Mouse (Mus musculus) liver (tissue): ENCODE results near the gene Gsk3a.

Experiments
- DNase-seq: peaks from one replicate; pipeline ENCODE4 v3.0.0-alpha.2; 2020; ENCODE audit warnings: mixed read lengths

The Gsk3a gene

GRCm38 (mm10) chr7:25237249-25238014, at the start of gene Gsk3a:
Gene Gsk3a (minus strand): TSS chr7:25237851.
- peak; percentile 97 for DNase-seq

- no peak for DNase-seq
Observed at GRCm38 (mm10) chr7:25286989-25287388, 49.3 kb upstream of the Gsk3a start.

DNA sequence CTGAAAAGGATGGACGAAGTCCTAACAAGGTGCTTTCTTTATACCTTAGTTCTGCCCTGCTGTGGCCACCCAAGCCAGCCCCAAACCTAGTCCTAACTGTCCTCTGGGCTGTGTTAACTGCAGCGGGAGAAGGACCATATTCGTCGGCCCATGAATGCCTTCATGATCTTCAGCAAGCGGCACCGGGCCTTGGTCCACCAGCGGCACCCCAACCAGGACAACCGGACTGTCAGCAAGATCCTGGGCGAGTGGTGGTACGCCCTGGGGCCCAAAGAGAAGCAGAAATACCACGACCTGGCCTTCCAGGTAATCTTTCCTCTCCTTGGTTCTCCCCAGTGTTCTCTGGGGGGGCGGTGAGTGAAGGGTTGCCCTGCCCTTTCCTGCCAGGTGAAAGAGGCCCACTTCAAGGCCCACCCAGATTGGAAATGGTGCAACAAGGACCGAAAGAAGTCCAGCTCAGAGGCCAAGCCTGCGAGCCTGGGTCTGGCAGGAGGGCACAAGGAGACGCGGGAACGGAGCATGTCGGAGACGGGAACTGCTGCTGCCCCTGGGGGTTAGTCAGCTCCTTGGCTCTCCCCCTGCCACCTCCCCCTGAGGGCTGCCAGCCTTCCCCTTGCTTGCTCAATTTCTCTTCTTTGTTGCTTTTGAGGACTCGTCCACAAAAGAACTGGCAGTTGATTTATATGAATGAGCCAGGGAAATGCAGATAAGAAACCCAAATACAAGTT, 48.0 kb upstream of the Gsk3a start:
- no peak for DNase-seq

DNA sequence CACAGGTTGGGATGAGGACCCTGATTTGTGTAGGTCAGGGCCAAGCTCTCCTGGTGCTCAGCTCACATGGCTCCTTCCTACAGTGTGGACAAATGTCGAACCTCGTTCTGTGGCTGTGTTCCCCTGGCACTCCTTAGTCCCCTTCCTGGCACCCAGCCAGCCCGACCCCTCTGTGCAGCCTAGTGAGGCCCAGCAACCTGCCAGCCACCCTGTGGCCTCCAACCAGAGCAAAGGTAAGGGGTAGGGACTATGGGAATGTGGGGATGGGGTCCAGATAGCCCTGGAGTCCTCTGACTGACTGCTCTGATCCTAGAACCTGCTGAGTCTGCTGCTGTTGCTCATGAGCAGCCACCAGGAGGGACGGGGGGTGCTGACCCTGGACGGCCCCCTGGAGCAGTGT, 47.1 kb upstream of the Gsk3a start:
- no peak for DNase-seq

DNA sequence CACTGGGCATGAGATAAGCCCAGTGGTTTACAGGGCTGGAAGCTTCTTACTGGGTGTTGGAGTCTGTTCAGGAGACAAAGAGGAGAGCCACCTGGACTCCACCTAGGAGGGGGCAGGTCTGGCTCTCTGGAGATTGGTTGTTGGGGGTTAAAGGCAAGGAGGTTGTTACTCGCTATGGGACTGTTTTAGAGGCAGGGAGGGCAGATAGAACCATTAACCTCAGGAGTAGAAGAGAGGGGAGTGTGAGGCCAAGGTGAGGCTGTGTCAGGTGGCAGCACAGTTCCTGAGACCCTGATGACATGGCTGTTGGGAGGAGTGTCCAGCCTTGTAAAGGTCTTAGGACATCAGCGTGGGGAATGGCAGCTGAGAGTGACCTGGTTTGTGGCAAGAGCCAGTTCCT, 46.5 kb upstream of the Gsk3a start:
- no peak for DNase-seq

- no peak for DNase-seq
Observed at GRCm38 (mm10) chr7:25283637-25284036, 46.0 kb upstream of the Gsk3a start.

DNA sequence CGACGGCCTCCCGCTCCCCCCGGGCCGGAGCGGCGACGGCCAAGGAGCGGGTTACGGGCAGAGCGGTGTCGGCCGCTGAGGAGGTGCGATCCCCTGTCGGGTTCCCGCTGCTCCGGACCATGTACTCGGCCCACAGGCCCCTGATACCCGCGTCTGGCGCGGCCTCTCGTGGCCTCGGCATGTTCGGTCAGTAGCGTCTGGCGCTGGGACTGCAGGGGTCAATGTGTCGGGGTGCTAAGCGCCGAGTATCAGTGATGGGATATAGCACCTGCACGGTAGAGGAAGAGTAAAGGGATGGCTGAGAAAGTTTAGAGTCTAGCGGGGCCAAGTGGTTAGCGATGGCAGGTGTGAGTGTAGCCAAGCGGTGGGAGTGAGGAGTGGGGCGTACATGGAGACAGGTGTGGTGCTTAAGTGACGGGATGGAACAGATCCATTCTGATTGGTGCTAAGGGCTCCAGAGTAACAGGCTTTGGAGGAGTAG, 45.1 kb upstream of the Gsk3a start:
- DNase-seq: peak; percentile 57

DNA sequence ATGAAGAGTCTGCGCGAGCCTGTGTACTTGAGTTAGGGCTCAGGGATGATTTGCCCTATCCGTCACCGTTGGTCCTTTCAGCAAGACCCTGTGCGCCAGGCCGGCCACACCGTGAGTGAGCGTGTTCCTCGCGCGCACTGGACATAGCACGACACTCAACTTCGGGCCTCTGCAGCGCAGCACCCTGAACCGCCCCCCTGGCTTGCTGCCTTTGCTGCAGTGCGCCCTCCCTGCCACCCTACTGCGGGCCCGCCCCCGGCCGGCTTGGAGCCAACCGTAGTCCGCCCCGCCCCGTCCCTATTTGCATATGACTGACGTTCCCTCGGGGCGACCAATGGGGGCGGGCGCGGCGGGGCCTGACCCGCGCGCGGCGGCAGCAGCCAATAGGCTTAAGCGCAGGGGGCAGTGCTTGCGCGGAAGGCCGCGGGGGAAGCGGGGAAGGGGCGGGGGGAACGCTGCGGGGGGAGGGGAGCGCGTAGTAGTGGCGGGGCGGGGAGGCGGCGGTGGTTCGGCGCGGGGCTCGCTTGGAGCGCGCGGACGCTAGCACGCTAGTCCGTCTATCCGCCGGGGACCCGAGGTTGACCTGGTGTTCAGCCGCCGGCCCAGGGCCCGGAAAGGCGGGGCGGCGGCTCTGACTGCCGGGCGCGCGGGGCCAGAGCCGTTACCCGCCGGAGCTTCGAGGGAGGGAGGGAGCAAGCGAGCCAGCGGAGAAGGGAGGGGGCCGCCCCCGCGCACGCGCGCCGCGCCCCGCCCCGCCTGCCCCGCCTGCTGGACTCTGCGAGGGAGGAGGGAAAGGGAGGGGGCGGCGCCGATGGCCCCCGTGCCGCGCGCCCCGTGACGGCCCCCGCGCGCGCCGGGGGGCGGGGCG, 44.3 kb upstream of the Gsk3a start:
- peak; percentile 99 for DNase-seq

GRCm38 (mm10) chr7:25281166-25281733, 43.6 kb upstream of the Gsk3a start:
- DNase-seq: no peak

DNA sequence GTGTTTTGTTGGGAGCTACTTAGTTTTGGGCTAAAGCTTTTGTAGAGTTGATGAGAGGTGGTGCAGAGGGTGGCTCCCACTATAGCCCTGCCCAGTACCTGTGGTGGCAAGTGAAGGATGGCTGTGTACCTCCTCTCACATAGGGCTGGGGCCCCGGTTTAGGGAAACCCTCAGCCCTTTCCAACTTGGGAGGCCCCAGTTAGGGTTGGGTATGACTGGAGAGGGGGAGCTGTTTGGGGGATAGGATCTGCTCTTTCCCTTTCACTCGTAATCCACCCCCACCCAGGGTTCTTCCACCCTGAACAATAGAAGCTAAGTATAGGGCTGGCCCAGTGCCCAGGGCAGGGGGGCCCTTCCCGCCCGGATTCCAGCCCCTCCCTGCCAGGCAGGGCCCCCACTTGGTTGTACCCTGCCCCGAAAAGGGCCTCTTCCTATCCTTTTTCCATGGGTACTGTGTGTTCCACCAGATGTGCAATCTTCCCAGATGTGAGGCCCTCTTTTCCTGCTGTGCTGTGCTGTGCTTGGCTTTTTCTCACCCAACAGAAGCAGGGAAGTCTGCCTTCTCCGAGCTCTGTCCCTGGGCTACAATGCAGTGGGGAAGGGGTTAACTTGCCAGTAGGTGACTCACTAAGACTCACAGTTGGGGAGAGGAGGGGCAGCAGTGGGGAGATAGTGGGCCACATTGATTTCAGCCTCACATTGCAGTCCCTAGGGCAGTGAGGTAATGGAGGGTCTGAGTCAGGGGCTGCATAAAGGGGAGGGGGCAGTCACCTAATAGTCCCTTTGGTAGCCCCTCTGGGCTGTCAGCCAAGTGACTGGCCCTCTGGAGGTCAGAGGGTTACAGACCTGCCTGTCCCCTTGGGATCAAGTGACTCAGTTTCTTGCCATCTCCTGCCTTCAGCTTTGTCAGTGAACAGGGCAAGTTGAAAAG, 42.5 kb upstream of the Gsk3a start:
- DNase-seq: peak; percentile 59

- DNase-seq: peak; percentile 86
Observed at GRCm38 (mm10) chr7:25279076-25279860, 41.6 kb upstream of the Gsk3a start.

GRCm38 (mm10) chr7:25278341-25279075, 40.9 kb upstream of the Gsk3a start:
- peak; percentile 94 for DNase-seq

DNA sequence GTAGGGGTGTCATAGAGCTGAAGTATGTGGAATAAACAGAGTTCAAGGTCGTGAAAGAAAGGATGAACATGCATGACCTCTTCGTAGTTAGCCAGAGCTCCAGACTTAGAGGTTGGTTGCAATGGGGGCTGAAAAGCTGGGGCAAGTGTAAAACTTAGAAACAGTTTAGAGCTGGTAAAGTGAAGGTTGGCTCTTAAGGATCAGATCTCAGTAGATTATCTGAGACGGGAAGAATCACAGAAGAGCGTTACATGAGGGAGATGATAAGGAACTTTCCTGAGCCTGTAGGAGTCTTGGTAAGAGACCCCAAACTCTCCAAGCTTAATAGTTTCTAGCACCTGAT, 40.3 kb upstream of the Gsk3a start:
- DNase-seq: no peak

DNA sequence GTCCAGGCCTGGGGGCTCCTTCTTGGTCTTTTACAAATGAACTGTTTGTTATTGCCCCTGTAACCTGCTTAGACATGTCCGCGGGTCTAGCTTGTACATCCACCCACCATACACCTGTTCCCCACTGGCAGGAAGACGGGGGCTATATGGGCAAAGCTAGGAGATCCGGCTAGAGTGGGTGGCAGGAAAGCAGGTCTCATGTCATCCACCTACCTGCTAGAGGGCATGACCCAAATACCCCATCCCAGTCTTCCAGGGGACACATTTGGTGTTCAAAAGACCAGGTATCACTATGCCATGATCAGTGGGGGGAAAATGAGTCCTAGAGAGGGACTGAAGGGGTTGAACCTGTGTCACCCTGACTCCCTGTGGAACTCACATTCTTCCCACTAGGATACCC, 39.8 kb upstream of the Gsk3a start:
- no peak for DNase-seq

GRCm38 (mm10) chr7:25275555-25276298, 38.1 kb upstream of the Gsk3a start:
- DNase-seq: no peak

- no peak for DNase-seq
Observed at GRCm38 (mm10) chr7:25274996-25275395, 37.3 kb upstream of the Gsk3a start.

DNA sequence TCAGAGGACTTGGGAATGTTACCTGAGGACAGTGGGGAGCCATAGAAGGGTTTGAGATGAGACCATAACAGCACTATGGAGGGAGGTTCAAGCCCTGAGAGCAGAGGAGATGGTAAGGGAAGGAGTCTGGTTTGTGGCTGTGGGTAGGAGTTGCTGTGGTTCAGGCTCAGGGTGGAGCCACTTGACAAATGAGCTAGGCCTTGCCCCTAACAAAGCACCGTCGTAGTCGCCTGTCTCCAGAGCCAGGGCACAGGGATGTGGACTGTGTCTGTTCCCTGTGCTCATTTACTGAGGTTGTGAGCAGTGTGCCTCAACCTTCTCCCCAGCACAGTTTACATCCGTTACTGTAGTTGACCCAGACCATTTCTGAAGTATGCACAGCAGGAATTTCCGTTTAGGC, 36.9 kb upstream of the Gsk3a start:
- DNase-seq: peak; percentile 66

DNA sequence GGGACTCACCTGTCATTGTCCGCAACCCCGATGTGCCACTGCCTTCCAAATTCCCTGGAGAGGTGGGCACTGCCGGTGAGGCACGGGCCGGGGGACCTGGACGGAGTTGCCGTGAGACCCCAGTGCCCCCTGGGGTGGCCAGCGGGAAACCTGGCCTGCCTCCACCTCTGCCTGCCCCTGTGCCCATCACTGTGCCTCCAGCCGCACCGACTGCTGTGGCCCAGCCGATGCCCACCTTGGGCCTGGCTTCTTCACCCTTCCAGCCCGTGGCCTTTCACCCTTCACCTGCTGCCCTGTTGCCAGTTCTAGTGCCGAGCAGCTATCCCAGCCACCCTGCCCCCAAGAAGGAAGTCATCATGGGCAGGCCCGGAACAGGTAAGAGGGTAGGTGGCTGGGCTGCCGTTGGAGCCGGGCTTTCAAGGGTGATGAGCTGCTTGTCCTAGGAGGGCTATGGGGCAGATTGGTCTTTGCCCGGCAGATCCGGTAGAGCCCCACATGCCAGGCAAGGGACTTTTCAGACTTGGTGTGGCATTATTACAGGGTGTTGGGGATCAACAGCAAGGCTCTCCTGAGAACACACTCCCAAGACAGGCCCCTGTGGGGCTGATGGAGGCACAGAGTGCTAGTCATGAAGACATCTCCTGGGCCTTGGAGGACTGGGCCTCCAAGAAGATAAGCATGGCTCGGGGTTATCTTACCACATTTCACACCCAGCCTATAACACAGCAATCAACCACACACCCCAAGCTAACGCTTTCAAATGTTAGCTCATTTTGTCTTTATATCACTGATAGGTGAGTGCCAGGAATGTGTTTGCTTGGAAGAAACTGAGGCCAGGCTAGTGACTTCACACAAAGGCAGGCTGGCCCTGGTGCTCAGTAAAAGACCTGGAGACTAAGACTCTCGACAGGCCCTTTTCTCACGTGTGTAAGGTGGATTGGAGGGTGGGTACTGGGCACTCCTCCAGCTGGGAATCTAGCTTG, 35.9 kb upstream of the Gsk3a start:
- peak; percentile 79 for DNase-seq
